Mouse (Mus musculus): Measurements from ENCODE around the gene Snrpd2.

Snrpd2 gene

GRCm38 (mm10) chr7:19149626-19150025 lies at the start of gene Snrpd2:
Gene Snrpd2, plus strand, starts transcription at chr7:19149722.
- POLR2A ChIA-PET = interaction anchor here in 3 of 4 experiments (0.7 to 6.6 kb wide), 13 partner anchors 12 to 209 kb away, joined by 3 to 35 read pairs (median 3); partner anchors contain the start of genes Cd3eap (in 1 of the 3), Fbxo46 (in 1 of the 3) and Ppp1r13l (in 1 of the 3)
- CTCF ChIA-PET = interaction anchor here in 3 of 4 experiments (0.6 to 2.8 kb wide), 11 partner anchors 12 to 214 kb away, joined by 3 to 20 read pairs (median 3); partner anchors contain the start of genes Fbxo46 (in 1 of the 3) and Gm4969 (in 1 of the 3)

- POLR2A ChIA-PET = interaction anchor here in 1 of 4 experiments (0.5 to 18.1 kb wide), 3 partner anchors 11 to 36 kb away, joined by 3 to 172 read pairs (median 3); partner anchors contain the start of gene Dmwd
- CTCF ChIA-PET = no interaction called here
Measured at GRCm38 (mm10) chr7:19100290-19100689, 49.2 kb upstream of the Snrpd2 start.

GRCm38 (mm10) chr7:19103741-19104140 lies 45.8 kb upstream of the Snrpd2 start:
- CTCF ChIA-PET = interaction anchor here in 1 of 4 experiments (2.9 kb wide), 1 partner anchor 11 kb away, joined by 8 read pairs; no protein-coding TSS in a partner anchor
- POLR2A ChIA-PET = interaction anchor here in 1 of 4 experiments (1.1 kb wide), 1 partner anchor 11 kb away, joined by 3 read pairs; no protein-coding TSS in a partner anchor

- ChIA-PET POLR2A (interaction anchor here in 1 of 4 experiments (1.1 kb wide), 1 partner anchor 10 kb away, joined by 3 read pairs; no protein-coding TSS in a partner anchor), CTCF (interaction anchor here in 2 of 4 experiments (0.7 to 2.9 kb wide), 2 partner anchors 11 to 13 kb away, joined by 3 to 8 read pairs; partner anchors contain the start of gene Gm4969 (in 1 of the 2))
Measured at GRCm38 (mm10) chr7:19104486-19104885, 45.0 kb upstream of the Snrpd2 start.

- ChIA-PET CTCF (interaction anchor here in 1 of 4 experiments (0.8 to 1.4 kb wide), 2 partner anchors 14 to 37 kb away, joined by 5 read pairs; partner anchors contain the start of gene Six5), POLR2A (interaction anchor here in 2 of 4 experiments (2.4 to 2.8 kb wide), 2 partner anchors 14 kb away, joined by 6 to 8 read pairs; partner anchors contain the start of gene Six5 (in 1 of the 2))
Measured at GRCm38 (mm10) chr7:19107436-19107835, 42.1 kb upstream of the Snrpd2 start.

DNA sequence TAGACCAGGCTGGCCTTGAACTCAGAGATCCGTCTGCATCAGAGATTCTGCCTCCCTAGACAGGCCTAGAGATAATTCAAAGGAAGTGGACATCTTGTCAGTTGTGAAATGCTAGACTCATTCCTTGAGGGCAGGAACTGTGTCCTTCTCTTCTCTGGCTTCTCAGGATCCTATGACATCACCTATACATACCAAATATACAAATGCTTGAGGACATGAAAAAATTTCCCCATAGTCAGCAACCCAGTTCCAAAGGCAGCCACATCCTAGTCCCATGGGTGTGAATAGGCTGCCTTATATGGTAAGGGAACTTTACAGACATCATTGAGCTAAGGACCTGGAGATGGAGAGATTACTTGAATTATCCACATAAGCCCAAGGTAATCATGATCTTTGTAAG lies 40.0 kb upstream of the Snrpd2 start:
- ChIA-PET POLR2A (interaction anchor here in 1 of 4 experiments (1.2 to 2.8 kb wide), 2 partner anchors 8 to 16 kb away, joined by 3 to 8 read pairs; partner anchors contain the start of genes Gm4969 and Six5), CTCF (interaction anchor here in 1 of 4 experiments (1.7 kb wide), 1 partner anchor 17 kb away, joined by 5 read pairs; no protein-coding TSS in a partner anchor)

GRCm38 (mm10) chr7:19118028-19118771 lies 31.3 kb upstream of the Snrpd2 start, which contains the start of gene Gm4969:
Gene Gm4969, minus strand, starts transcription at chr7:19118368.
- ChIA-PET CTCF (interaction anchor here (0.6 to 4.2 kb wide), 19 partner anchors 10 to 226 kb away, joined by 3 to 31 read pairs (median 4); partner anchors contain the start of genes Dmwd (in 1 of the 4), Eml2 (in 1 of the 4), Qpctl (in 1 of the 4) and Rsph6a (in 1 of the 4)), POLR2A (interaction anchor here in 3 of 4 experiments (0.5 to 4.3 kb wide), 13 partner anchors 9 to 443 kb away, joined by 3 to 64 read pairs (median 3); partner anchors contain the start of genes Six5 (in 2 of the 3) and Gipr (in 1 of the 3))

DNA sequence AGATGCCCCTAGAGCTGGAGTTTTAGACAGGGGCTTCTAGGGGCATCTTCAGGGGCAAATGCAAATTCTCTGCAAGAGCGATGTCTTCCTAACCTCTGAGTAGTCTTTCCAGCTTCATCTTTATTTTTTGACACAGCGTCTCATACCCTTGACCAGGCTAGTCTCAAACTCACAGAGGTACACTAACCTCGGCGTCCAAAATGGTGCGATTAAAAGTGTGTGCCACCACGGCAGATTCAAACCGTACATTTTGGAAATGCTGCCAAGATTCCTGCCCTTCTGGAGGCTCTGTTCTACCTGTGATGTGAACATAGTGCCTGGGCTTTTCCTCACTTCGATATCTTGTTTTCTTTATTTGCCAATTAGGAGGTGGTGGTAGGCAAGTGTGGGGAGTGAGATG lies 30.4 kb upstream of the Snrpd2 start:
- POLR2A ChIA-PET = interaction anchor here in 3 of 4 experiments (0.9 to 4.3 kb wide), 33 partner anchors 11 to 241 kb away, joined by 3 to 64 read pairs (median 4); partner anchors contain the start of genes Six5 (in 3 of the 3), Cd3eap (in 1 of the 3), Dmpk (in 1 of the 3) and Eml2 (in 1 of the 3)
- CTCF ChIA-PET = interaction anchor here in 3 of 4 experiments (0.9 to 4.2 kb wide), 14 partner anchors 9 to 116 kb away, joined by 3 to 31 read pairs (median 5); partner anchors contain the start of genes Dmwd (in 1 of the 3), Eml2 (in 1 of the 3), Irf2bp1 (in 1 of the 3) and Qpctl (in 1 of the 3)

DNA sequence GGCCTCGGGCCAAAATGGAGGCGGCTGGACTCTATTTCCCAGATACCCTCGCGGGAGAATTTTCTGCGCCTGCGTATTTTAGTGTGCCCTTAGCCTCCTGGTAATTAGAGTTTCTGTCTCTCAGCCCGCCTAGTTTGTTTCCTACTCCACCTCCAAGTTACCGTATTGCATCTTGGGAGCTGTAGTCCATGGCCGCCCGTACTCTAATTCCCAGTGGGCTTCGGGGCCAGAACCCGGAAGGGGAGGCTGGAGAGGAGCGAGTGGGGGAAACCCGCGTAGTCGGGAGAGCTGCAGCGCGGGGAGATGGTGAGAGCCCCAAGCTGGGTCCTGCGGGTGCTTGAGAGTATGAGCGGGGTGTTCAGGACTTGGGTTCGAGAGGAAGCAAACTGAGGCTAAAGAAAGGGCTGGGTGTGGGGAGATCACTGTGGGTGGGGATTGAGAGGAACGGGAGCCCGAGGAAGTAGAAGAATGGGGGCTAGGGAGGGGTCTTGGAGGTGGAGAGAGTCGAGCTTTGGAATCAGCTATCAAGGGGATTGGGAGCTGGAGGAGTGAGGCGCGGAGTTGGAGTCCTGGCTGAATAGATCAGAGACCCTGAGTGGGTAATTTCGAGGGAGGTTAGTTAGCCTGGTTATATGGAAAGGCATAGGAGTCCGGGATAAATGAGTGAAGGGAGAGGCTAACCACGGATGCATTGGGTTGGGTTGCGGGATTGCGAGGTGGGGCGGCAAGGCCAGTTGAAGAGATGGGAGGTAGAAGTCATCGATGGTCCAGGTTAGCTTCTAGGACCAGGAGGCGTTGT lies 29.7 kb upstream of the Snrpd2 start, which contains the start of gene Fbxo46:
Gene Fbxo46 (plus strand): TSS at position 229 of the 799 bp plus-strand sequence.
- CTCF ChIA-PET = interaction anchor here (0.5 to 4.2 kb wide), 23 partner anchors 9 to 1106 kb away, joined by 3 to 31 read pairs (median 4); partner anchors contain the start of genes Foxa3 (in 2 of the 4), Eml2 (in 1 of the 4), Irf2bp1 (in 1 of the 4) and Qpctl (in 1 of the 4)
- POLR2A ChIA-PET = interaction anchor here (0.6 to 4.3 kb wide), 43 partner anchors 10 to 509 kb away, joined by 3 to 64 read pairs (median 4); partner anchors contain the start of genes Six5 (in 3 of the 4), Gipr (in 2 of the 4), Rsph6a (in 2 of the 4) and Cd3eap (in 1 of the 4)

GRCm38 (mm10) chr7:19121686-19122085 lies 27.8 kb upstream of the Snrpd2 start:
- CTCF ChIA-PET = interaction anchor here in 1 of 4 experiments (4.2 kb wide), 1 partner anchor 29 kb away, joined by 31 read pairs; no protein-coding TSS in a partner anchor
- POLR2A ChIA-PET = interaction anchor here in 2 of 4 experiments (1.9 to 4.3 kb wide), 3 partner anchors 8 to 28 kb away, joined by 5 to 64 read pairs (median 32); partner anchors contain the start of gene Six5 (in 1 of the 2)

DNA sequence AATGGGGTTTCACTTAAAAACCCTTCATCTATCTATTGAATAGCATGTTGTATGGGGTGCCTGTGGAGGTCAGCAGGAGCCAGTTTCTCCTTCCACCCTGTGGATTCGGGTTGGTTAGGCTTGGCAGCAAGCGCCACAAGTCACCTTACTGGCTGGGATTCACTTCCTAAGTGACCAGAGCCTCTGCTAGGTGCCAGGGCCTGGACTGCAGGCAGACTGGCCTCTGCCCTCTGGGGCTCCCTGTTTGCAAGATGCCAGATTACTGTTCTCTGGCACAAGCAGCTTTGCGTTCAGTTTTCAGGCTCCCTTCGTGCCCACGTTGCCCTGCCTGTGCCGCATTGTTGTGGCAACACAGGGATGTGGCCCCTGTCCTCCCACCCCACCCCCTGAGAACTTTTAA lies 24.8 kb upstream of the Snrpd2 start:
- ChIA-PET POLR2A (interaction anchor here in 1 of 4 experiments (0.6 to 0.7 kb wide), 2 partner anchors 37 to 54 kb away, joined by 4 to 5 read pairs; no protein-coding TSS in a partner anchor), CTCF (interaction anchor here in 2 of 4 experiments (0.6 to 1.7 kb wide), 5 partner anchors 10 to 388 kb away, joined by 3 to 6 read pairs (median 3); no protein-coding TSS in a partner anchor)

- CTCF ChIA-PET = interaction anchor here (0.6 to 1.3 kb wide), 10 partner anchors 9 to 225 kb away, joined by 3 to 6 read pairs (median 3); partner anchors contain the start of gene Six5 (in 1 of the 4)
- POLR2A ChIA-PET = interaction anchor here in 2 of 4 experiments (0.6 to 6.7 kb wide), 4 partner anchors 8 to 167 kb away, joined by 4 to 32 read pairs (median 16); partner anchors contain the start of genes Fbxo46 (in 2 of the 2) and Gm4969 (in 1 of the 2)
Measured at GRCm38 (mm10) chr7:19127744-19128143, 21.8 kb upstream of the Snrpd2 start.

DNA sequence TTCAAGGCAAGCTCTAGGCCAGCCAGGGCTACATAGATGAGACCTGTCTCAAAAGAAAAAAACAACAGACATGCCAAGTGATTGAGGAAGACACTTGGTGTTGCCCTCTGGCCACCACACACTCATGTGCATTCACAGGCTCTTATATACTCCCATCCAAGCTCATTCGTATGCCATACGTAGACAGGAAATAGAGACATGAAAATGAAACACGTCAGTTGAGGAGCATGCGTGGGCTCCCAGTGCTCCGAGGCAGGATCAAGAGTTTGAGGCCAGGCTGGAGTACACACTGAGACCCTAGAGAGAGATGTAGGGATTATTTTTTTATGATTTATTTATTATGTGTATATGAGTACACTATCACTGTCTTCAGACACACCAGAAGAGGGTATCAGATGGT lies 20.1 kb upstream of the Snrpd2 start:
- POLR2A ChIA-PET = interaction anchor here in 2 of 4 experiments (1.0 to 6.7 kb wide), 4 partner anchors 9 to 46 kb away, joined by 3 to 32 read pairs (median 15); partner anchors contain the start of genes Fbxo46 (in 2 of the 2), Eml2 (in 1 of the 2) and Gm4969 (in 1 of the 2)
- CTCF ChIA-PET = interaction anchor here in 1 of 4 experiments (1.3 to 2.0 kb wide), 2 partner anchors 10 to 106 kb away, joined by 3 to 8 read pairs; partner anchors contain the start of genes Fbxo46 and Foxa3

DNA sequence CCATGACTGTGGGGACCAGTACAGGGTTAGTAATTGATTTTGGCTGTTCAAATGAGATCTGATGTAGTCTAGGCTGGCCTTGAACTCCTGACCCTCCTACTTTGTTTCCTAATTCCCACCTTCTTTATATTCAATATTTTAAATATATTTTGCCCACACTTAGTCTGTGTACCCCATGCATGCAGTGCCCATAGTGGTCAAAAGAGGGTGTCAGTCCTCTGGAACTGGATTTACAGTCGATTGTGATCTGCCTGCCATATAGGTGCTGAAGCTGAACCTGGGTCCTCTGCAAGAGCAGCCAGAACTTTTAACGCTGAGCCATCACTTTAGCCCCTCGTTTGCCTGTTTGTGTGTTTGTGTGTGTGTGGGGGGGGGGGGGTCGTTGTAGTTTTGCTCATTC lies 18.9 kb upstream of the Snrpd2 start:
- CTCF ChIA-PET = interaction anchor here in 3 of 4 experiments (0.6 to 2.7 kb wide), 9 partner anchors 10 to 685 kb away, joined by 3 to 10 read pairs (median 3); partner anchors contain the start of genes Fbxo46 (in 1 of the 3), Foxa3 (in 1 of the 3) and Gipr (in 1 of the 3)
- POLR2A ChIA-PET = interaction anchor here in 3 of 4 experiments (0.6 to 6.7 kb wide), 8 partner anchors 9 to 477 kb away, joined by 3 to 32 read pairs (median 5); partner anchors contain the start of genes Fbxo46 (in 2 of the 3) and Gm4969 (in 1 of the 3)

DNA sequence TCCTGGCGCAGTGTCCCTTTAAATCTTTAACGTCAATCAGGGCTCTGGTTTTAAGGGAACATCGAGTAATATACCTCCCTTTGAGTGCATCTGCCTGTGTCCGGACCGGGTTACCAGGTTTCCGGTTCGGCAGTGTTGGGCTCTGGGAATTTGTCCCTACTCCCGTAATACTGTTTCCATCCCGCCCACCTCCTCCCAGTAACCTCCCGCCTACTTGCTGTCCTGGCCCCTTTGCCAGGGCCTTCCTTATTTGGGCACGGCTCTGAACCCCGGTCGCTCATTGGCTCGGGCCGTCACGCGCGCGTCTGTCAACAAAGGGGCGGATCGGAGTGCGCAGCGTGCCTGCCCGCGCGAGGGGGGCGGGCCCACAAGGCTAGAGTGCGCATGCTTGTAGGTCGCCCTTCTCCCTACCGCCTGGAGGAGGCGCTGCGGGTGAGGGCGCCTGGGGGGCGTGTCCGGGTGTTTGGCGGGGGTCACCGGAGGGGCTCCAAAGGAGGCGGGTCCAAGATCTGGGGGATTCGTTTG lies 18.1 kb upstream of the Snrpd2 start:
- CTCF ChIA-PET = interaction anchor here in 3 of 4 experiments (0.6 to 2.7 kb wide), 10 partner anchors 11 to 684 kb away, joined by 3 to 10 read pairs (median 3); partner anchors contain the start of genes Fbxo46 (in 1 of the 3) and Gipr (in 1 of the 3)
- POLR2A ChIA-PET = interaction anchor here in 3 of 4 experiments (0.7 to 6.7 kb wide), 14 partner anchors 9 to 556 kb away, joined by 3 to 32 read pairs (median 4); partner anchors contain the start of genes Fbxo46 (in 3 of the 3) and Gm4969 (in 1 of the 3)
